Mouse (Mus musculus): ENCODE results near the gene Pkdcc.

Pkdcc gene

GRCm38 (mm10) chr17:83213228-83213915 lies 1.7 kb upstream of the Pkdcc start:
- DNase-seq: no peak

GRCm38 (mm10) chr17:83214161-83214592 lies 915 bp upstream of the Pkdcc start:
- DNase-seq: no peak

- peak in 1 of 2 experiments; percentile 18 for DNase-seq
These were observed 595 bp downstream of the Pkdcc start for GRCm38 (mm10) chr17:83215529-83216244.

- no peak for DNase-seq
These were observed 1.3 kb downstream of the Pkdcc start for GRCm38 (mm10) chr17:83216251-83216919.

- no peak for DNase-seq
These were observed 3.1 kb downstream of the Pkdcc start for GRCm38 (mm10) chr17:83218189-83218588.

- DNase-seq: no peak
These were observed 3.6 kb downstream of the Pkdcc start for GRCm38 (mm10) chr17:83218722-83219121.

- no peak for DNase-seq
These were observed 4.5 kb downstream of the Pkdcc start for GRCm38 (mm10) chr17:83219351-83220287.

GRCm38 (mm10) chr17:83220954-83221538 lies 6.0 kb downstream of the Pkdcc start:
- DNase-seq: no peak

GRCm38 (mm10) chr17:83221611-83222500 lies 6.8 kb downstream of the Pkdcc start:
- DNase-seq: no peak

GRCm38 (mm10) chr17:83222705-83223104 lies 7.6 kb downstream of the Pkdcc start:
- DNase-seq: no peak

GRCm38 (mm10) chr17:83224451-83224971 lies 9.4 kb downstream of the Pkdcc start:
- DNase-seq: no peak

- DNase-seq: no peak
These were observed 11.4 kb downstream of the Pkdcc start for GRCm38 (mm10) chr17:83226395-83226986.

GRCm38 (mm10) chr17:83231357-83231756 lies 16.3 kb downstream of the Pkdcc start:
- no peak for DNase-seq

- no peak for DNase-seq
These were observed 20.1 kb downstream of the Pkdcc start for GRCm38 (mm10) chr17:83235227-83235626.

- DNase-seq: no peak
These were observed 21.1 kb downstream of the Pkdcc start for GRCm38 (mm10) chr17:83236202-83236601.

GRCm38 (mm10) chr17:83238123-83239058 lies 23.3 kb downstream of the Pkdcc start:
- DNase-seq: no peak

- DNase-seq: no peak
These were observed 29.4 kb downstream of the Pkdcc start for GRCm38 (mm10) chr17:83244502-83244901.

GRCm38 (mm10) chr17:83245460-83245859 lies 30.4 kb downstream of the Pkdcc start:
- no peak for DNase-seq

- DNase-seq: no peak
These were observed 31.0 kb downstream of the Pkdcc start for GRCm38 (mm10) chr17:83246090-83246489.

Measured in thymus, postnatal 36 days (tissue).